Mouse (Mus musculus): ENCODE results near the gene Musk. TPM values are rescaled to one million over a fixed set of nuclear protein-coding genes. Genes with fewer than 3 reads are reported as not detected.
A peak's percentile ranks its signal among the peaks of the same experiment; 100 is the strongest.
"Not testable (repeated sequence)": the region's sequence is repeated elsewhere in the genome, so short reads cannot be mapped to it uniquely, and the experiment has no call there.

The Musk gene
- polyA plus RNA-seq (2015; fragmentation: Nextera tagmentation; extraction: Ambion mirVana) = 0.10 TPM in 1 of 2 replicates, not detected in the other

DNA sequence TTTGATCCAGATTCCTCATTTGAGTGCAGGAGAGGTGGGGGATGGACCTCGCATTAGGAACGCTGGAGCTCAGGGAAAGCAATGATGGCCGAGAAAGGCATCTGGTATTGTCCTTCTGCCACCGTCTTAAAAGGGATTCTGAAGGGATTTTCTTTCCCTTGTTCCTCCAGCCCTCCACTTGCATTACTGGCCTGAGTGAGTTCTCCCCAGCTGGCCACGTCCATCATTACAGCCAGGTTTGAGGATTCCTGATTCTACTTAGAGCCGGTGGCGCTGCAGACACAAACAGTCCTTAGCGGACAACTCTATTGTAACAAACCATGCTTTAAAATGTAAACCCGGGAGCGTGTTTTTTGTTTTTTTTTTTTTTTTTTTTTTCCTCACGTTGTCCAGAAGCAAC, at the start of gene Musk:
Musk (plus strand) TSS at position 274 of the 400 bp plus-strand sequence.
- Histone ChIP-seq H3K4me3 (no peak within 1 kb of the TSS), H3K4me1 (no peaks in the 10 kb centered on the region), H3K27ac (no peak within 1 kb of the TSS), H3K27me3 (no peaks in the 10 kb centered on the region), H3K9me3 (replicated peaks) (no peaks in the 10 kb centered on the region), H3K36me3 (ENCODE audit: poor library complexity, severe bottlenecking) (no peaks in the 10 kb centered on the region), H3K4me2 (no peak within 1 kb of the TSS), H3K9ac (no peak within 1 kb of the TSS)
- ATAC-seq = no peak
- 62% methylated on average over 11 of the region's 11 CpGs for WGBS

DNA sequence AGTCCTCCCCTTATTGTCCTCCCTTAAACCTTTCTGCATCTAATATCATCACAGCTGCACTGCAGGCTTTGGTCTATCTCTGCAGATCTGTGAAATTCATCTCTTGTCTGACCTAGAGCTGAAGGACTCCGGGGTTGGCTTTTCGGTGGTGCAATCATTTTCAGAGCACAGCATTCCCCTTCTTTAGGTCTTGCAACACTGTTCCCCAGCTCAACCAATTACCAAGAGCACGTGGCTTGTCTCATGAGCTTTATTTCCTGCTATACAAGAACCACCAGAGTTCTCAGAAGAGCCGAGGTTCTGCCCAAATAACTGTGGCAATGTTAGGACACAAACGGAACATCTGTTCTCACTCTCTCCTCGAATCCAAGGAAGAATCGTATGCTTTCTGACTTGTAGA, 45.3 kb upstream of the Musk start:
- H3K4me3 ChIP-seq = no peak overlapping the region
- no peak for ATAC-seq
- no peak overlapping the region for H3K9ac ChIP-seq
- no peaks in the 10 kb centered on the region for H3K9me3 ChIP-seq (replicated peaks)
- no peaks in the 10 kb centered on the region for H3K4me1 ChIP-seq
- no peak overlapping the region for H3K27ac ChIP-seq
- no peaks in the 10 kb centered on the region for H3K36me3 ChIP-seq (ENCODE audit: poor library complexity, severe bottlenecking)
- H3K4me2 ChIP-seq = no peak overlapping the region
- 87% methylated on average over 7 of the region's 7 CpGs for WGBS
- no peaks in the 10 kb centered on the region for H3K27me3 ChIP-seq

DNA sequence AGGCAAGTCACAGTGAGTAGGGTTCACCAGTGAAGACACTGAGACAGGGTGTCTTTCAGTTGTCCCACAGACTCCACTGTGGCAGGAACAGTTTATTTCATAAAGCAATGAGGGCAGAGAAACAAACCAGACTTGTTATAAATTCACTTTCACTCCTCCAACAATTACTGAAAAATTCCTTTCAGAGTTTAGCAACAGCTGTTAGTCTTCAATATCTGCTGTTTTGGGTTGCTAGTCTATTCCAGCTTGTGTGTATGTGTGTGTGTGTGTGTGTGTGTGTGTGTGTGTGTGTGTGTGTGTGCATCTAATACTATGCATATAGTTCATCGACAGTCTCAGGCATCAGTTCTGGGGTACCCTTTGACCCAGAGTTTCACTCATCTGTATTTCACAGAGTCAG, 40.2 kb upstream of the Musk start:
- H3K4me3 ChIP-seq = no peak overlapping the region
- no peaks in the 10 kb centered on the region for H3K27me3 ChIP-seq
- H3K27ac ChIP-seq = no peak overlapping the region
- no peak for ATAC-seq
- no peaks in the 10 kb centered on the region for H3K9me3 ChIP-seq (replicated peaks)
- H3K4me2 ChIP-seq = no peak overlapping the region
- 93% methylated on average over 1 of the region's 1 CpGs for WGBS
- H3K36me3 ChIP-seq (ENCODE audit: poor library complexity, severe bottlenecking) = no peaks in the 10 kb centered on the region
- no peak overlapping the region for H3K9ac ChIP-seq
- no peaks in the 10 kb centered on the region for H3K4me1 ChIP-seq

GRCm38 (mm10) chr4:58252381-58252780, 33.4 kb upstream of the Musk start:
- no peaks in the 10 kb centered on the region for H3K4me1 ChIP-seq
- H3K27me3 ChIP-seq = no peaks in the 10 kb centered on the region
- H3K9ac ChIP-seq = no peak overlapping the region
- H3K36me3 ChIP-seq (ENCODE audit: poor library complexity, severe bottlenecking) = no peaks in the 10 kb centered on the region
- H3K4me3 ChIP-seq = no peak overlapping the region
- no peak overlapping the region for H3K4me2 ChIP-seq
- H3K27ac ChIP-seq = no peak overlapping the region
- no peak for ATAC-seq
- WGBS = 86% methylated on average over 3 of the region's 3 CpGs
- H3K9me3 ChIP-seq (replicated peaks) = no peaks in the 10 kb centered on the region

DNA sequence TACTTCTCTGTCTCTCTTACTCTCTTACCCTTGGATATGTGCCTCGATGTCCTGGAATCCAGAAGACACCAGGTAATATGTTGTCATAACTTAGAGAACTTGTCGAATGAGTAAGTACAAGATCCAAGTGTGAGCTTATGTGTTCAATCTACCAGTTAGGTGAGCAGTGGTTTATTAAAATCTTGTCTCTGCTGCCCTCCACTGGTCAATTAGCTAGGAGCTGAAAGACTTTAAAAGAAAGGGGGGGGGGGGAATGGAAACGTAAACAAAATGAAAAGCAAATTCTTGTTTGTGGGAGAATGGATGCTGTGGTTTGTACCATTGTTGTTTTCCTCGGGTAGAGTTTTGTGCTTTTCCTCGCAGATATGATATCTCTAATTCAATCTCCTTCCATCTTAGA, 32.4 kb upstream of the Musk start:
- no peaks in the 10 kb centered on the region for H3K9me3 ChIP-seq (replicated peaks)
- H3K27me3 ChIP-seq = no peaks in the 10 kb centered on the region
- ATAC-seq = no peak
- H3K36me3 ChIP-seq (ENCODE audit: poor library complexity, severe bottlenecking) = no peaks in the 10 kb centered on the region
- no peaks in the 10 kb centered on the region for H3K4me1 ChIP-seq
- no peak overlapping the region for H3K9ac ChIP-seq
- no peak overlapping the region for H3K27ac ChIP-seq
- no peak overlapping the region for H3K4me3 ChIP-seq
- WGBS = 41% methylated on average over 5 of the region's 5 CpGs
- no peak overlapping the region for H3K4me2 ChIP-seq

DNA sequence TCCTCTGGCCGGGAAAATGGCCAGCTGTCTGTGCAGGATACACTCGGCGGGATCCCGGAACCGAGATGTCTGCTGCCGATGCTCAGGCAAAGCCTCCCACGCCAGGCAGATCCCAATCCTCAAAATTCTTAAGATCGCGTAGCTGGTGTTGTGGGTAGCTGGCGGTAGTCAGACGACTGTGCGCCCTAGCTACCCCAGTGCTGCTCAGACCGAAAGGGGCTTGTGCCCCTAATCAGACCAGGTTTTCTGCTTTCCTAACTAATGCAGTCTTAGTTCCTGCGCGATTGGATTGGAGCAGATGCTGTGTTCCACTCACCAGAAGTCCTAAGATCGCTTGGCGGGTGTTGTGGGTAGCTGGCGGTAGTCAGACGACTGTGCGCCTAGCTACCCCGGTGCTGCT, 25.0 kb upstream of the Musk start:
- not testable (repeated sequence) for H3K27ac ChIP-seq; H3K4me3 ChIP-seq; H3K9me3 ChIP-seq (replicated peaks); H3K36me3 ChIP-seq (ENCODE audit: poor library complexity, severe bottlenecking); H3K4me2 ChIP-seq; H3K4me1 ChIP-seq; ATAC-seq; H3K27me3 ChIP-seq; H3K9ac ChIP-seq
- 92% methylated on average over 21 of the region's 21 CpGs for WGBS

GRCm38 (mm10) chr4:58266294-58266693, 19.5 kb upstream of the Musk start:
- Histone ChIP-seq H3K9me3 (replicated peaks) (no peaks in the 10 kb centered on the region), H3K36me3 (ENCODE audit: poor library complexity, severe bottlenecking) (no peaks in the 10 kb centered on the region), H3K4me2 (no peak overlapping the region), H3K27ac (no peak overlapping the region), H3K9ac (no peak overlapping the region), H3K4me1 (no peaks in the 10 kb centered on the region), H3K27me3 (no peaks in the 10 kb centered on the region), H3K4me3 (no peak overlapping the region)
- peak; percentile 61; the same call in 1 of the 2 replicates for ATAC-seq
- 60% methylated on average over 7 of the region's 7 CpGs for WGBS

- WGBS = 82% methylated on average over 4 of the region's 4 CpGs
- H3K4me3 ChIP-seq = no peak overlapping the region
- no peak overlapping the region for H3K27ac ChIP-seq
- H3K27me3 ChIP-seq = no peaks in the 10 kb centered on the region
- H3K4me2 ChIP-seq = no peak overlapping the region
- no peaks in the 10 kb centered on the region for H3K36me3 ChIP-seq (ENCODE audit: poor library complexity, severe bottlenecking)
- no peak for ATAC-seq
- no peaks in the 10 kb centered on the region for H3K4me1 ChIP-seq
- no peak overlapping the region for H3K9ac ChIP-seq
- no peaks in the 10 kb centered on the region for H3K9me3 ChIP-seq (replicated peaks)
Observed at GRCm38 (mm10) chr4:58268897-58269542, 16.7 kb upstream of the Musk start.

GRCm38 (mm10) chr4:58269961-58270360, 15.8 kb upstream of the Musk start:
- Histone ChIP-seq H3K4me3 (no peak overlapping the region), H3K9me3 (replicated peaks) (no peaks in the 10 kb centered on the region), H3K9ac (no peak overlapping the region), H3K36me3 (ENCODE audit: poor library complexity, severe bottlenecking) (no peaks in the 10 kb centered on the region), H3K4me1 (no peaks in the 10 kb centered on the region), H3K27me3 (no peaks in the 10 kb centered on the region), H3K4me2 (no peak overlapping the region), H3K27ac (no peak overlapping the region)
- no peak for ATAC-seq
- 89% methylated on average over 2 of the region's 2 CpGs for WGBS

DNA sequence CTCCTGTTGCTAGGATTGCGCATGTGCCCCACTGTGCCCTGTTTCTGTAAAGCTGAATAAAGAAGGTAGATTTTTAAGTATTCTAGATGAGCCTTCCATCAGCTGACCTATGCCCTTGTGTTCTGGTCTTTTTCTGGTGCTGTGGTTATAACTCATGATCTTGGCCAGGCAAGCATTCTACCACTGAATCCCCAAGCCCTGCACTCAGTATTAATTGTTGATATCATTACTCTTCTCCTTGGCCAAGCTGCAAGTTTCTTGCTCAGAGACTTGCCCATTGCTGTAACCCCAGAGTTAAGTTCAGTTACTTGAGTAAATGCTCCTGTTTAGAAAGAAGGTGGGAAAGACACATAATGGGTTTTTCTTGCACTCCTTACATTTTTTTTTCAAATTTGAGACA, 14.8 kb upstream of the Musk start:
- Histone ChIP-seq H3K9me3 (replicated peaks) (no peaks in the 10 kb centered on the region), H3K4me3 (no peak overlapping the region), H3K27ac (no peak overlapping the region), H3K4me2 (no peak overlapping the region), H3K9ac (no peak overlapping the region), H3K4me1 (no peaks in the 10 kb centered on the region), H3K27me3 (no peaks in the 10 kb centered on the region), H3K36me3 (ENCODE audit: poor library complexity, severe bottlenecking) (no peaks in the 10 kb centered on the region)
- WGBS = 97% methylated on average over 1 of the region's 1 CpGs
- no peak for ATAC-seq

GRCm38 (mm10) chr4:58271504-58272162, 14.1 kb upstream of the Musk start:
- WGBS = 84% methylated on average over 10 of the region's 10 CpGs
- ATAC-seq = no peak
- H3K4me2 ChIP-seq = no peak overlapping the region
- no peak overlapping the region for H3K9ac ChIP-seq
- no peaks in the 10 kb centered on the region for H3K36me3 ChIP-seq (ENCODE audit: poor library complexity, severe bottlenecking)
- no peaks in the 10 kb centered on the region for H3K9me3 ChIP-seq (replicated peaks)
- H3K4me3 ChIP-seq = no peak overlapping the region
- no peak overlapping the region for H3K27ac ChIP-seq
- H3K27me3 ChIP-seq = no peaks in the 10 kb centered on the region
- H3K4me1 ChIP-seq = no peaks in the 10 kb centered on the region

DNA sequence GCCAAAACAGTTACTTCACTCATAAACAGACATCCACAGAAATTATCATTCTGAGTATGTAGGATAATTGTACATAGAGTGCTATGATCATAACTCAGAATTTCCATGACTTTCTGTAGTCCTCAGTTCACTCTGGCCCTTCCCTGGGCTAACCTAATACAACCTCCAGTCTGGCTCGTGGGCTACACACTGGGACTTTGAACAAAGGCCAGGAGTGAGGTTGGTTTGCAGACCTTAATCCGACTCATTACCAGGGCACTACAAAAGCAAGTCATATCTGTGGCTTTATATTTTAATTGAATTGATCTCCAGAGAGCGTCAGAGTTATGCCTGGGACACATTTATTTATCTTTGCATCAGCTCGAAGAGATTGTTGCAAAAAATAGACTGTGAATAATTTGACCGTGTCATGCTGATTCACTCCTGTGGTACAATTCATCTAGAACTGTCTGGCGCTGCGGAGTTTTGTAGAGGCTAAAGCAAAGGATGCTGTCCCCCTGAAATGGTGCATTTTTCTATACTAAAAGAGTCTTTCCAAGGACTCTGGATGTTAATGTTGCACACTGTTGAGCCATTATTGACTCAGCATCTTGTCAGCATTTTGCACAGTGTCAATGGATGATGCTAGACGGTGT, 10.4 kb upstream of the Musk start:
- Histone ChIP-seq H3K36me3 (ENCODE audit: poor library complexity, severe bottlenecking) (no peaks in the 10 kb centered on the region), H3K27ac (no peak overlapping the region), H3K9me3 (replicated peaks) (no peaks in the 10 kb centered on the region), H3K27me3 (no peaks in the 10 kb centered on the region), H3K4me3 (no peak overlapping the region), H3K4me2 (no peak overlapping the region), H3K4me1 (no peaks in the 10 kb centered on the region), H3K9ac (no peak overlapping the region)
- 56% methylated on average over 8 of the region's 8 CpGs for WGBS
- ATAC-seq = no peak; the same call in 1 of the 2 replicates

Data from forebrain, embryonic 13.5 days (tissue).